Mouse (Mus musculus) heart, postnatal 0 days (tissue): ENCODE data around the gene Tifa.

Source experiments
- CTCF ChIP-seq: IDR thresholded peaks from 2 replicates; pipeline ENCODE4 v1.5.1; 2016; ENCODE audit warnings: antibody characterized with exemption, control low read depth, low read depth
- EP300 ChIP-seq: IDR thresholded peaks from 2 replicates; pipeline ENCODE4 v1.6.1; 2016; ENCODE audit warnings: antibody characterized with exemption, low read depth

- no peak for TF ChIP-seq CTCF
- no peak for TF ChIP-seq EP300
These were observed 40.3 kb upstream of the Tifa start for GRCm38 (mm10) chr3:127749266-127749665.
